Mouse (Mus musculus): Measurements from ENCODE around the gene Rapgef2. TPM values are rescaled to one million over a fixed set of nuclear protein-coding genes. Genes with fewer than 3 reads are reported as not detected.

Rapgef2 gene
- polyA plus RNA-seq (2012; ENCODE audit: insufficient read depth, low replicate concordance) = 0.81 and 1.5 TPM in 2 replicates

GRCm38 (mm10) chr3:79286376-79287107 lies at the start of gene Rapgef2:
Gene Rapgef2, minus strand, starts transcription at chr3:79286517.
- Histone ChIP-seq H3K36me3 (replicated peaks; ENCODE audit: low read length) (no peaks in the 10 kb centered on the region), H3K27me3 (replicated peaks) (no peaks in the 10 kb centered on the region), H3K9me3 (no peaks in the 10 kb centered on the region), H3K4me3 (replicated peaks) (peak within 1 kb of the TSS; percentile 97), H3K4me1 (peaks cover 73% of the 10 kb centered on the region)
- TF ChIP-seq GATA1 (IDR thresholded peaks at IDR 0.05; ENCODE audit: borderline replicate concordance, low read length) (no peak), FLI1 (IDR thresholded peaks at IDR 0.05; ENCODE audit: low read length) (no peak)

DNA sequence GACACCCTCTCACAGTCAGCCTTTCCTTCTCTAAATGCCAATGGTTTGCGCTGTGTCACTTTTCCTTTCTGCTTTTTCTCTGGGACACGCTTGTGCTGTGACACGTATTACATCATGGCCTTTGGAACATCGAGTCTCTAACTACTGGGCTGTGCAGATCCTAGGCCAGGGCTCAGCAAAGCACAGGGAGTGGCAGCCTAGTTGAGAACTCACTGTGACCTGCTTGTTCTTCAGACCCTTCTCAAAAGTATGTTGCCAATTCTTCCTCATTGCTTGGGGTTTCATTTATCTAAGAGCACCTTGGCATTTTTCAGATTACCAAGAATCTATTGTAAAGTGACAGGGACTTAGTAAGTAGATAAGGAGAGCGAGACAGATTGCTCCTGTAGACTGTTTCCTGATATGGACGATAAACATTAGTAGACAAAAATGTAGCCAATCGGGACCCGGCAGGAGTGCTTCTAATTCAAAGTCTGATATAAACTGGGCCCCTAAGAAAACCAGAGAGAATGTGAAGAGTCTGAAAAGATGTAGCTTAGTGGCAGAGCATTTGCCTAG lies 47.4 kb upstream of the Rapgef2 start:
- TF ChIP-seq FLI1 (IDR thresholded peaks at IDR 0.05; ENCODE audit: low read length) (no peak), GATA1 (IDR thresholded peaks at IDR 0.05; ENCODE audit: borderline replicate concordance, low read length) (no peak)

DNA sequence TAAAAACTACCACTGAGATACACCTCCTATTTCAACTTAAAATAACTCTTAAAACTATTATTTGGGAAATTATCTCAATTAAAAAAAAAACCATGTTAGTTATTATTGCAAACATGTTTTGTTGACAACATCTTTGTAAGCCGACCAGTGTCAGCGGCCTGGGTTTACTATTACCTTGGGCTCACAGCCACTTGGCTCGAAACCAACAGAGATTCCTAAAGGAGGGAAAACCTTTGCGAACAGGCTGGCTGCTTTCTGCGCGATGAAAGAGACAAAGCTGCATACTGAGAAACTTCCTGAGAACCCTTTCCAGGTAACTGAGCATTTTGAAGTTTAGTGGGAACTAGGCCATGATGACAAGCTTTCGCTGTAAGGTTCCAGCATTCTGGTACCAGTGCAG lies 46.7 kb upstream of the Rapgef2 start:
- H3K9me3 ChIP-seq = no peaks in the 10 kb centered on the region
- no peaks in the 10 kb centered on the region for H3K36me3 ChIP-seq (replicated peaks; ENCODE audit: low read length)
- H3K27me3 ChIP-seq (replicated peaks) = peaks cover 2% of the 10 kb centered on the region
- H3K4me3 ChIP-seq (replicated peaks) = no peak overlapping the region
- TF ChIP-seq FLI1 (IDR thresholded peaks at IDR 0.05; ENCODE audit: low read length) (no peak), GATA1 (IDR thresholded peaks at IDR 0.05; ENCODE audit: borderline replicate concordance, low read length) (no peak)
- peaks cover 5% of the 10 kb centered on the region; the same call in 1 of the 2 replicates for H3K4me1 ChIP-seq

More for the DNA sequence above, 47.4 kb upstream of the Rapgef2 start:
- H3K36me3 ChIP-seq (replicated peaks; ENCODE audit: low read length) = no peaks in the 10 kb centered on the region
- no peaks in the 10 kb centered on the region for H3K9me3 ChIP-seq
- H3K4me1 ChIP-seq = peaks cover 5% of the 10 kb centered on the region; the same call in 1 of the 2 replicates
- H3K4me3 ChIP-seq (replicated peaks) = no peak overlapping the region
- H3K27me3 ChIP-seq (replicated peaks) = peaks cover 2% of the 10 kb centered on the region

GRCm38 (mm10) chr3:79329691-79330315 lies 43.5 kb upstream of the Rapgef2 start:
- Histone ChIP-seq H3K4me1 (no peaks in the 10 kb centered on the region), H3K27me3 (replicated peaks) (peaks cover 7% of the 10 kb centered on the region), H3K9me3 (no peaks in the 10 kb centered on the region), H3K36me3 (replicated peaks; ENCODE audit: low read length) (no peaks in the 10 kb centered on the region), H3K4me3 (replicated peaks) (no peak overlapping the region)
- TF ChIP-seq FLI1 (IDR thresholded peaks at IDR 0.05; ENCODE audit: low read length) (no peak), GATA1 (IDR thresholded peaks at IDR 0.05; ENCODE audit: borderline replicate concordance, low read length) (no peak)

GRCm38 (mm10) chr3:79324697-79325526 lies 38.6 kb upstream of the Rapgef2 start:
- Histone ChIP-seq H3K4me1 (no peaks in the 10 kb centered on the region), H3K36me3 (replicated peaks; ENCODE audit: low read length) (no peaks in the 10 kb centered on the region), H3K9me3 (no peaks in the 10 kb centered on the region), H3K27me3 (replicated peaks) (peaks cover 7% of the 10 kb centered on the region), H3K4me3 (replicated peaks) (no peak overlapping the region)
- TF ChIP-seq GATA1 (IDR thresholded peaks at IDR 0.05; ENCODE audit: borderline replicate concordance, low read length) (no peak), FLI1 (IDR thresholded peaks at IDR 0.05; ENCODE audit: low read length) (no peak)

- no peaks in the 10 kb centered on the region for H3K27me3 ChIP-seq (replicated peaks)
- H3K4me1 ChIP-seq = no peaks in the 10 kb centered on the region
- H3K4me3 ChIP-seq (replicated peaks) = no peak overlapping the region
- TF ChIP-seq FLI1 (IDR thresholded peaks at IDR 0.05; ENCODE audit: low read length) (no peak), GATA1 (IDR thresholded peaks at IDR 0.05; ENCODE audit: borderline replicate concordance, low read length) (no peak)
- H3K36me3 ChIP-seq (replicated peaks; ENCODE audit: low read length) = no peaks in the 10 kb centered on the region
- peaks cover 11% of the 10 kb centered on the region for H3K9me3 ChIP-seq
Observed at GRCm38 (mm10) chr3:79314006-79314698, 27.8 kb upstream of the Rapgef2 start.

GRCm38 (mm10) chr3:79311895-79312294 lies 25.6 kb upstream of the Rapgef2 start:
- no peaks in the 10 kb centered on the region for H3K36me3 ChIP-seq (replicated peaks; ENCODE audit: low read length)
- TF ChIP-seq FLI1 (IDR thresholded peaks at IDR 0.05; ENCODE audit: low read length) (no peak), GATA1 (IDR thresholded peaks at IDR 0.05; ENCODE audit: borderline replicate concordance, low read length) (no peak)
- peaks cover 6% of the 10 kb centered on the region for H3K9me3 ChIP-seq
- H3K4me3 ChIP-seq (replicated peaks) = no peak overlapping the region
- H3K27me3 ChIP-seq (replicated peaks) = no peaks in the 10 kb centered on the region
- no peaks in the 10 kb centered on the region for H3K4me1 ChIP-seq

GRCm38 (mm10) chr3:79310184-79310583 lies 23.9 kb upstream of the Rapgef2 start:
- Histone ChIP-seq H3K4me1 (no peaks in the 10 kb centered on the region), H3K27me3 (replicated peaks) (no peaks in the 10 kb centered on the region), H3K4me3 (replicated peaks) (no peak overlapping the region), H3K9me3 (peaks cover 6% of the 10 kb centered on the region), H3K36me3 (replicated peaks; ENCODE audit: low read length) (no peaks in the 10 kb centered on the region)
- TF ChIP-seq FLI1 (IDR thresholded peaks at IDR 0.05; ENCODE audit: low read length) (no peak), GATA1 (IDR thresholded peaks at IDR 0.05; ENCODE audit: borderline replicate concordance, low read length) (no peak)

DNA sequence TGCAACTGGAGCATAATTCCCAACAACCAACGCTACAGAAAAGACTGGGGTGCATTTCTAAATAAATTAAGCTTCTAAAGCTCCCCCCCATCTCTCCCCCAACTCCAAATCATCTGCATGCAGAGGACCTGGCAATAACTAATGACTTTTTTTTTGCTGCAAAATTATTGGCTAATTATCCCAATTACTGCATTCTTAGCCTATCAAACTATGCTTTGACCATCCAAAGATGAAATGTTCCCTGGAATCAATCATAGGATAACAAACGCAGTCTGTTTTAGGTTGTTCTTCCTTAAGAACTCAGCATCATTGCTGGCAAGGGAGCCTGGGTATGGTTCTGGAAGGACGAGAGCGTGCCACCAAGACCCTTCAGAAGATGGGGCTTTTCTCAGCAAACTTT lies 22.3 kb upstream of the Rapgef2 start:
- Histone ChIP-seq H3K4me3 (replicated peaks) (no peak overlapping the region), H3K4me1 (no peaks in the 10 kb centered on the region), H3K27me3 (replicated peaks) (no peaks in the 10 kb centered on the region), H3K9me3 (peaks cover 6% of the 10 kb centered on the region), H3K36me3 (replicated peaks; ENCODE audit: low read length) (no peaks in the 10 kb centered on the region)
- no peak for TF ChIP-seq FLI1 (IDR thresholded peaks at IDR 0.05; ENCODE audit: low read length)
- TF ChIP-seq GATA1 (IDR thresholded peaks at IDR 0.05; ENCODE audit: borderline replicate concordance, low read length) = no peak

All from megakaryocyte, embryonic 14.5 days (primary cell).